Mouse (Mus musculus) lung, postnatal 0 days (tissue): ENCODE measurements around the gene Six4.
"Not testable (repeated sequence)": the region's sequence is repeated elsewhere in the genome, so short reads cannot be mapped to it uniquely, and the experiment has no call there.

Experiments used
- CTCF ChIP-seq: IDR thresholded peaks from 2 replicates; pipeline ENCODE4 v1.5.1; 2016; ENCODE audit warnings: antibody characterized with exemption, mild to moderate bottlenecking
- EP300 ChIP-seq: IDR thresholded peaks from 2 replicates; pipeline ENCODE4 v1.6.1; 2016; ENCODE audit warnings: antibody characterized with exemption, mild to moderate bottlenecking, control low read depth

- not testable (repeated sequence) for TF ChIP-seq CTCF, EP300
These were observed 37.8 kb upstream of the Six4 start for GRCm38 (mm10) chr12:73151038-73151437.
